10 mouse cellular contexts compared by ENCODE assay signal in the genomic region with DNA sequence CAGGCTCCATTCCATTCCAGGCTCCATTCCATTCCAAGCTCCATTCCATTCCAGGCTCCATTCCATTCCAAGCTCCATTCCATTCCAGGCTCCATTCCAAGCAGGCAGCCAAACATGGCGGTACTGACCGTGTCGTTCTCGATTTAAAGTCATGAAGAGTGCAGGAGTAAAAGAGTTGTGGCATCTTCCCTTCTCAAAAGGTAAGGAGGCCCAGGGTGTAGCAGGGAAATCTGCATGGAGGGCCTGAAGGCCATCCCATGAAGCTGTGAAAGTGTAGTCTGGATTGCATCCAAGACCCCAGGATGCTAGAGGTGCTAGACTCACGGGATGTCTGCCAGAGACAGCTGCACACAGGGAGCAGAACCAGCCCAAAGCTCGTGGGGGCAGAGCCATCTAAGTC. TPM values are rescaled to one million over a fixed set of nuclear protein-coding genes. Genes with fewer than 3 reads are reported as not detected.
A peak's percentile ranks its signal among the peaks of the same experiment; 100 is the strongest.
DNase-seq lines count a peak whose midpoint lies in the region; ATAC-seq lines count a peak whose summit lies in the region.
"Had no signal": no experiment of that assay in that cellular context is flagged by ENCODE, and none has a peak within 500 bp of the region (broad histone marks: within the 10 kb centered on the region; RNA-seq: fewer than 3 reads in every experiment).

No protein-coding gene starts in this region.

- peak; percentile 7 for DNase-seq in cerebellum, adult 9-11 months
- no peak for DNase-seq in cerebellum, postnatal 36 days
- DNase-seq in right cerebral cortex, postnatal 10 days (ENCODE audit: low spot score in 2 of 2): peak; percentile 35 to 39
- DNase-seq in right cerebral cortex, postnatal 4 days: no peak
- no peak for DNase-seq in gastrocnemius, postnatal 10 days
- no peak for DNase-seq in cerebellum, postnatal 4 days (ENCODE audit: low spot score in 2 of 2)

- H3K36me3 ChIP-seq in kidney, embryonic 14.5 days (ENCODE audit: control insufficient read depth, insufficient read depth, low read length): peaks cover 3% of the 10 kb centered on the region; the same call in 1 of the 2 replicates
- H3K36me3 ChIP-seq in stomach, embryonic 14.5 days (ENCODE audit: control insufficient read depth, insufficient read depth, low read length): no peaks in the 10 kb centered on the region
- H3K36me3 ChIP-seq: midbrain, embryonic 12.5 days had no signal

- peak overlapping the region; percentile 26 for H3K4me2 ChIP-seq in kidney, embryonic 14.5 days (replicated peaks; ENCODE audit: low read depth, low read length)
- H3K4me2 ChIP-seq in stomach, embryonic 14.5 days (replicated peaks; ENCODE audit: low read depth, low read length): peak overlapping the region; percentile 29
- H3K4me2 ChIP-seq: midbrain, embryonic 12.5 days had no signal

- no peaks in the 10 kb centered on the region for H3K27me3 ChIP-seq in kidney, embryonic 14.5 days (ENCODE audit: control insufficient read depth, insufficient read depth, low read length)
- no peaks in the 10 kb centered on the region for H3K27me3 ChIP-seq in stomach, embryonic 14.5 days (ENCODE audit: control insufficient read depth, insufficient read depth, low read length)

- no peak overlapping the region for H3K9ac ChIP-seq in kidney, embryonic 14.5 days (ENCODE audit: low read depth, low read length)
- no peak overlapping the region for H3K9ac ChIP-seq in stomach, embryonic 14.5 days (replicated peaks; ENCODE audit: low read depth, low read length)
- H3K9ac ChIP-seq: midbrain, embryonic 12.5 days had no signal

- 51% methylated on average over 6 of the region's 6 CpGs for WGBS in kidney, embryonic 14.5 days
- WGBS in stomach, embryonic 14.5 days: 45% methylated on average over 6 of the region's 6 CpGs

- no peak for ATAC-seq in kidney, embryonic 14.5 days (ENCODE audit: low FRiP score, low TSS enrichment)
- ATAC-seq in stomach, embryonic 14.5 days (ENCODE audit: insufficient number of reproducible peaks, insufficient read depth, low FRiP score, low read depth): no peak

- peak overlapping the region; percentile 33 for H3K4me3 ChIP-seq in kidney, embryonic 14.5 days (ENCODE audit: low read length)
- peak overlapping the region; percentile 20 for H3K4me3 ChIP-seq in stomach, embryonic 14.5 days (ENCODE audit: low read depth, low read length)
- H3K4me3 ChIP-seq: erythroblast, embryonic 14.5 days; midbrain, embryonic 12.5 days had no signal

- no peaks in the 10 kb centered on the region; the same call in 1 of the 2 replicates for H3K4me1 ChIP-seq in kidney, embryonic 14.5 days (ENCODE audit: control insufficient read depth, insufficient read depth, low read length)
- H3K4me1 ChIP-seq in stomach, embryonic 14.5 days (ENCODE audit: control insufficient read depth, insufficient read depth, low read length): no peaks in the 10 kb centered on the region

- no peak overlapping the region for H3K27ac ChIP-seq in kidney, embryonic 14.5 days (ENCODE audit: low read depth, low read length)
- H3K27ac ChIP-seq in stomach, embryonic 14.5 days (ENCODE audit: low read length): no peak overlapping the region
- H3K27ac ChIP-seq: midbrain, embryonic 12.5 days had no signal

- H3K9me3 ChIP-seq in kidney, embryonic 14.5 days (ENCODE audit: control insufficient read depth, low read length): no peaks in the 10 kb centered on the region
- no peaks in the 10 kb centered on the region for H3K9me3 ChIP-seq in stomach, embryonic 14.5 days (ENCODE audit: control insufficient read depth, low read depth, low read length)

RNA-seq across cellular contexts. Expression of a gene that starts 2.5 kb away (rescaled TPM):
- 40.0 and 59.4 TPM in 2 replicates for polyA plus RNA-seq in kidney, embryonic 14.5 days (2014; fragmentation: Nextera tagmentation; extraction: Ambion mirVana)
- polyA plus RNA-seq in stomach, embryonic 14.5 days (2014; fragmentation: Nextera tagmentation; extraction: Ambion mirVana): 96.9 and 115 TPM in 2 replicates
- total RNA-seq in gastrocnemius, postnatal 10 days (2021): 10 to 100 TPM; 32.2 to 41.4 TPM

RNA-seq across cellular contexts. Expression of a gene that starts 28.8 kb away (rescaled TPM):
- 5.5 and 8.3 TPM in 2 replicates for polyA plus RNA-seq in kidney, embryonic 14.5 days (2014; fragmentation: Nextera tagmentation; extraction: Ambion mirVana)
- polyA plus RNA-seq in stomach, embryonic 14.5 days (2014; fragmentation: Nextera tagmentation; extraction: Ambion mirVana): 39.9 and 43.6 TPM in 2 replicates
- 100 to 1,000 TPM; 154 to 156 TPM for total RNA-seq in gastrocnemius, postnatal 10 days (2021)
- polyA plus RNA-seq: erythroblast, embryonic 14.5 days had no signal

Comparison
In these comparisons a context has a peak if more than half of its experiments do, and no peak if none do; other contexts are left out.
1. DNase-seq: peak in cerebellum, adult 9-11 months (single experiment) and right cerebral cortex, postnatal 10 days (2 of 2); none in cerebellum, postnatal 36 days (0 of 2), right cerebral cortex, postnatal 4 days (single experiment), gastrocnemius, postnatal 10 days (single experiment) and cerebellum, postnatal 4 days (0 of 2).